Mouse (Mus musculus): Measurements from ENCODE around the gene Arpc5.
A peak's percentile ranks its signal among the peaks of the same experiment; 100 is the strongest.
"Not testable (repeated sequence)": the region's sequence is repeated elsewhere in the genome, so short reads cannot be mapped to it uniquely, and the experiment has no call there.

Gene Arpc5

GRCm38 (mm10) chr1:152766032-152766772 is at the start of gene Arpc5, which contains the start of gene Rgl1:
Gene Arpc5, plus strand, starts transcription at chr1:152766542.
Gene Rgl1, minus strand, starts transcription at chr1:152766351.
- peak; percentile 95 for DNase-seq

- no peak for DNase-seq
Measured at GRCm38 (mm10) chr1:152717329-152717728, 49.0 kb upstream of the Arpc5 start.

- DNase-seq: no peak
Measured at GRCm38 (mm10) chr1:152718200-152718599, 48.1 kb upstream of the Arpc5 start.

GRCm38 (mm10) chr1:152720969-152721368 is 45.4 kb upstream of the Arpc5 start:
- no peak for DNase-seq

GRCm38 (mm10) chr1:152721535-152722198 is 44.7 kb upstream of the Arpc5 start:
- DNase-seq: no peak

GRCm38 (mm10) chr1:152724286-152724685 is 42.1 kb upstream of the Arpc5 start:
- no peak for DNase-seq

GRCm38 (mm10) chr1:152726095-152726494 is 40.2 kb upstream of the Arpc5 start:
- DNase-seq: no peak

- peak; percentile 7 for DNase-seq
Measured at GRCm38 (mm10) chr1:152727604-152728236, 38.6 kb upstream of the Arpc5 start.

- no peak for DNase-seq
Measured at GRCm38 (mm10) chr1:152738793-152739192, 27.5 kb upstream of the Arpc5 start.

GRCm38 (mm10) chr1:152739374-152739773 is 27.0 kb upstream of the Arpc5 start:
- no peak for DNase-seq

- DNase-seq: no peak
Measured at GRCm38 (mm10) chr1:152743095-152743826, 23.1 kb upstream of the Arpc5 start.

- DNase-seq: peak; percentile 86
Measured at GRCm38 (mm10) chr1:152746426-152746825, 19.9 kb upstream of the Arpc5 start.

GRCm38 (mm10) chr1:152749276-152749675 is 17.1 kb upstream of the Arpc5 start:
- DNase-seq: no peak

GRCm38 (mm10) chr1:152750312-152750965 is 15.9 kb upstream of the Arpc5 start, which contains the start of gene Apobec4:
Gene Apobec4, plus strand, starts transcription at chr1:152750551.
- peak; percentile 14 for DNase-seq

- DNase-seq: no peak
Measured at GRCm38 (mm10) chr1:152761791-152762190, 4.6 kb upstream of the Arpc5 start.

GRCm38 (mm10) chr1:152766804-152767748 is 734 bp downstream of the Arpc5 start:
- DNase-seq: peak; percentile 40

GRCm38 (mm10) chr1:152767749-152768488 is 1.6 kb downstream of the Arpc5 start:
- DNase-seq: peak; percentile 88

GRCm38 (mm10) chr1:152771016-152771415 is 4.7 kb downstream of the Arpc5 start:
- no peak for DNase-seq

GRCm38 (mm10) chr1:152774601-152775000 is 8.3 kb downstream of the Arpc5 start:
- not testable (repeated sequence) for DNase-seq

- peak; percentile 81 for DNase-seq
Measured at GRCm38 (mm10) chr1:152779071-152779737, 12.9 kb downstream of the Arpc5 start.

All from kidney, adult 18-20 months (tissue).